Mouse (Mus musculus) CD4-positive naive resting alpha-beta T cell, adult 76 days (primary cell): ENCODE data around the gene Ccdc27. TPM values are rescaled to one million over a fixed set of nuclear protein-coding genes. Genes with fewer than 3 reads are reported as not detected.

Experiments used
- total RNA-seq: library from RNA; stranded (reverse); gene quantifications from one replicate; pipeline ENCODE4 v1.2.4, GENCODE M21; 2023

The Ccdc27 gene
- total RNA-seq, result not detected

GRCm38 (mm10) chr4:154042577-154042976, at the start of gene Ccdc27:
Ccdc27 (minus strand) TSS chr4:154042677.

GRCm38 (mm10) chr4:154025641-154026440, 16.6 kb downstream of the Ccdc27 start, which contains the start of gene Smim1:
Smim1 (minus strand) TSS chr4:154026230.

GRCm38 (mm10) chr4:154011646-154012089, 30.8 kb downstream of the Ccdc27 start, which contains the start of gene Lrrc47:
Lrrc47 (plus strand) TSS chr4:154011731.

Other genes starting within 250 kb of the Ccdc27 start
- 17.3 TPM for gene A430005L14Rik, start 85.4 kb downstream of the Ccdc27 start, total RNA-seq
- 30.2 TPM for gene Dffb, start 67.6 kb downstream of the Ccdc27 start, total RNA-seq
- 15.7 TPM for gene Cep104, start 67.5 kb downstream of the Ccdc27 start, total RNA-seq
- 69.8 TPM for gene Lrrc47, start 30.9 kb downstream of the Ccdc27 start, total RNA-seq
- gene Smim1, start 16.4 kb downstream of the Ccdc27 start, total RNA-seq, result not detected
- gene Trp73, start 97.5 kb upstream of the Ccdc27 start, total RNA-seq, result not detected
- 17.9 TPM for gene Wrap73, start 99.7 kb upstream of the Ccdc27 start, total RNA-seq
- gene Tprgl, start 118.0 kb upstream of the Ccdc27 start, total RNA-seq, result 177 TPM
- gene Megf6, start 128.1 kb upstream of the Ccdc27 start, total RNA-seq, result 0.09 TPM